Mouse (Mus musculus) duodenum, adult 2 months (tissue): ENCODE measurements around the gene A530016L24Rik. TPM values are rescaled to one million over a fixed set of nuclear protein-coding genes. Genes with fewer than 3 reads are reported as not detected.

Experiments used
- polyA plus RNA-seq: library from polyadenylated mRNA; depleted of rRNA; stranded (reverse); fragments of >200 nt; gene quantifications from 2 replicates; pipeline ENCODE4 v1.2.3, GENCODE M21; 2012; ENCODE audit warnings: low replicate concordance; rRNA removed

The A530016L24Rik gene
- 0.42 and 4.9 TPM in 2 replicates for polyA plus RNA-seq

DNA sequence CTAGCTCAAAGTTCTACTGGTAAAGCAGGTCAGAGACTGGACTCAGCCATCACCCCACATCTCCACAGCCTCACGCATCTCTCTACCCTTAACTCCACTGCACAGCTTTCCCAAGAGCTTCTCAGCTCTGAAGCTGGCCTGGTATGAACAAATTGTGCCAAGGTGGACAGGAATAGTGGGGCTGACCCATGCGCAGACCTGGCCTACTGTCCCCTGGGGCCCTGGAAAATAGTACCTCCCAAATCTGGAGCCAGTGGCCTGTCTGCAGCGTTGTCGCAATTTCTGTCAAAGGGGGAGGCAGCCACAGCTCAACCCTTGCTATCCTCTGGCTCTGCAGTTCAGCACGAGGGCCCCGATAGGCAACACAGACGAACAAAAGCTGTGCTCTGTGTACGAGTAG, at the start of gene A530016L24Rik:
A530016L24Rik (plus strand) TSS at position 315 of the 400 bp plus-strand sequence.

DNA sequence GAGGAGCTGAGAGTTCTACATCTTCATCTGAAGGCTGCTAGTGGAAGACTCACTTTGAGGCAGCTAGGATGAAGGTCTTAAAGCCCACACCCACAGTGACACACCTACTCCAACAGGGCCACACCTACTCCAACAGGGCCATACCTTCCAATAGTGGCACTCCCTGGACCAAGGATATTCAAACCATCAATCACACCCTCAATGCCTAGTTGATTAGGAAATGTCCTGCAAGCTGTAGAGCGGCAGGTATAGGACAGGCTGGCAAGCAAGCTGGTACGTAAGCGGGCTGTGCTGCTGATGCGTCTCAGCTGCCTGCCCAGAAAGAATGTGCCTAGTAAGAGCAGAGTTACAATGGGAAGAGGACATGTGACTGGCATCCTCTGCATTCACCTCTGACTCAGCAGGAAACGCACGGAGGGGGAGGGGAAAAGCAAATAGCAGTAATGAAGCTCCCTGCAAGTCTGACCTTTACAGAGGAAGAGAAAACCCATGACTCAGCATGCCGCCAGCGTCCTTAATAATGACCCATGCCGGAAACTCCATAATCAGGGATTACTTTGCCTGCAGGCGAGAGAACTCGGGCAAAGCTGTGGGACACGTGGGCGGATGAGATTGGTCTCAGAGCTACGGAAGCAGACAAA, 27.6 kb downstream of the A530016L24Rik start, which contains the start of gene Tmem179:
Tmem179 (minus strand) TSS at position 51 of the 641 bp plus-strand sequence.

Other genes starting within 250 kb of the A530016L24Rik start
- 0.87 and 1.0 TPM in 2 replicates for gene Tmem179, start 27.3 kb downstream of the A530016L24Rik start, polyA plus RNA-seq
- 6.8 and 8.5 TPM in 2 replicates for gene Inf2, start 99.3 kb downstream of the A530016L24Rik start, polyA plus RNA-seq
- gene Adssl1, start 130.6 kb downstream of the A530016L24Rik start, polyA plus RNA-seq: 3.0 and 6.9 TPM in 2 replicates
- gene Siva1, start 155.2 kb downstream of the A530016L24Rik start, polyA plus RNA-seq: 21.6 and 24.5 TPM in 2 replicates
- 89.2 and 126 TPM in 2 replicates for gene Akt1, start 185.4 kb downstream of the A530016L24Rik start, polyA plus RNA-seq
- 20.0 and 27.2 TPM in 2 replicates for gene Zbtb42, start 189.4 kb downstream of the A530016L24Rik start, polyA plus RNA-seq
- 59.7 and 67.4 TPM in 2 replicates for gene Cep170b, start 231.0 kb downstream of the A530016L24Rik start, polyA plus RNA-seq